Mouse (Mus musculus): Measurements from ENCODE around the gene Cers6.

- no peak for TF ChIP-seq POLR2A (IDR thresholded peaks at IDR 0.05; ENCODE audit: low read depth, low read length)
- TF ChIP-seq CTCF (IDR thresholded peaks at IDR 0.05; ENCODE audit: borderline replicate concordance, insufficient read depth, low read length) = no peak
These were observed 251.4 kb downstream of the Cers6 start for GRCm38 (mm10) chr2:69112609-69113008.
